Comparison of ENCODE assay signal across 9 mouse cellular contexts in the genomic region with DNA sequence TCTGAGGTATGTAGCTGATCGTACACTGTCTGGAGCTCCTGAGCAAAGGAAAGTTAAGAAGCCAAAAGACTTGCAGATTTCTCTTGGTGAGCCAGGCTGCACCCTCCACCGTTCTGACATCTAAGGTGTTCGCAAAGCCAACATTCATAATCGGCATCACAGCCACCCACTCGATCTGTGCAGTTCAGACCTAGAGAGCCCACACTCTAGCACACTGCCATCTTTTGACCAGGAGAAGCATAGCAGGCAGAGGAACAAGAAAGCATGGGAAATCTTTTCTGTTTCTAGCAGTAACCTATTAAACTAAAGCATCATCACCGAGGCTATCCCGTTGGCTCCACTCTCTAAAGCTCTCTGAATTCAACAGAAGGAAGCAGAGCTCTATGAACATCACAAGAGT. TPM values are rescaled to one million over a fixed set of nuclear protein-coding genes. Genes with fewer than 3 reads are reported as not detected.
DNase-seq lines count a peak whose midpoint lies in the region; ATAC-seq and TF ChIP-seq lines count a peak whose summit lies in the region.
"Had no signal": no experiment of that assay in that cellular context is flagged by ENCODE, and none has a peak within 500 bp of the region (broad histone marks: within the 10 kb centered on the region; RNA-seq: fewer than 3 reads in every experiment).

No protein-coding gene starts in this region.

- peaks cover 10% of the 10 kb centered on the region for H3K4me1 ChIP-seq in heart, postnatal 0 days (ENCODE audit: control insufficient read depth, insufficient read depth)
- peaks cover 5% of the 10 kb centered on the region; the same call in 1 of the 2 replicates for H3K4me1 ChIP-seq in heart, embryonic 10.5 days
- no peaks in the 10 kb centered on the region for H3K4me1 ChIP-seq in forebrain, embryonic 13.5 days
- H3K4me1 ChIP-seq in stomach, embryonic 16.5 days (ENCODE audit: control insufficient read depth, insufficient read depth, low read length) = no peaks in the 10 kb centered on the region

- H3K9me3 ChIP-seq in heart, postnatal 0 days (replicated peaks; ENCODE audit: control insufficient read depth, low read length) = no peaks in the 10 kb centered on the region
- no peaks in the 10 kb centered on the region for H3K9me3 ChIP-seq in heart, embryonic 10.5 days
- H3K9me3 ChIP-seq in forebrain, embryonic 13.5 days (replicated peaks) = no peaks in the 10 kb centered on the region
- H3K9me3 ChIP-seq in stomach, embryonic 16.5 days (replicated peaks; ENCODE audit: control insufficient read depth, low read length) = no peaks in the 10 kb centered on the region

- no peak for TF ChIP-seq EP300 in heart, postnatal 0 days (IDR thresholded peaks at IDR 0.05; ENCODE audit: low read depth)

- no peak overlapping the region for H3K9ac ChIP-seq in heart, postnatal 0 days (replicated peaks; ENCODE audit: low read depth, low read length)
- H3K9ac ChIP-seq in forebrain, embryonic 13.5 days = no peak overlapping the region
- no peak overlapping the region for H3K9ac ChIP-seq in stomach, embryonic 16.5 days (ENCODE audit: low read length)

- no peaks in the 10 kb centered on the region for H3K36me3 ChIP-seq in heart, postnatal 0 days (replicated peaks; ENCODE audit: control insufficient read depth, insufficient read depth, low read length)
- H3K36me3 ChIP-seq in heart, embryonic 10.5 days = no peaks in the 10 kb centered on the region
- H3K36me3 ChIP-seq in forebrain, embryonic 13.5 days (ENCODE audit: poor library complexity, severe bottlenecking) = no peaks in the 10 kb centered on the region
- no peaks in the 10 kb centered on the region for H3K36me3 ChIP-seq in stomach, embryonic 16.5 days (ENCODE audit: control insufficient read depth, insufficient read depth, low read length)

- no peaks in the 10 kb centered on the region for H3K27me3 ChIP-seq in heart, postnatal 0 days (ENCODE audit: control insufficient read depth, insufficient read depth, low read length)
- no peaks in the 10 kb centered on the region for H3K27me3 ChIP-seq in heart, embryonic 10.5 days (ENCODE audit: insufficient read depth, poor library complexity, severe bottlenecking)
- no peaks in the 10 kb centered on the region for H3K27me3 ChIP-seq in forebrain, embryonic 13.5 days
- no peaks in the 10 kb centered on the region for H3K27me3 ChIP-seq in stomach, embryonic 16.5 days (ENCODE audit: control insufficient read depth, insufficient read depth, low read length)

- DNase-seq in heart, postnatal 0 days (ENCODE audit: low spot score) = peak; percentile 22
- no peak for DNase-seq in heart, embryonic 10.5 days (ENCODE audit: low spot score)
- peak; percentile 28 for DNase-seq in Muller cell, postnatal 12 days (ENCODE audit: inconsistent ontology term)
- DNase-seq in kidney, postnatal 36 days = peak; percentile 18 to 46
- DNase-seq in lung, postnatal 25 days (ENCODE audit: low spot score) = peak; percentile 22
- no peak for DNase-seq in gastrocnemius, postnatal 14 days

- no peak; the same call in 1 of the 2 replicates for ATAC-seq in heart, postnatal 0 days (ENCODE audit: insufficient read depth, low read depth)
- ATAC-seq in forebrain, embryonic 13.5 days = peak; percentile 80
- ATAC-seq in stomach, embryonic 16.5 days (ENCODE audit: insufficient read depth, low FRiP score) = no peak

- H3K4me3 ChIP-seq in heart, postnatal 0 days (ENCODE audit: low read depth, low read length) = no peak overlapping the region
- H3K4me3 ChIP-seq in heart, embryonic 10.5 days = no peak overlapping the region
- H3K4me3 ChIP-seq in forebrain, embryonic 13.5 days = no peak overlapping the region
- H3K4me3 ChIP-seq in stomach, embryonic 16.5 days (replicated peaks; ENCODE audit: low read length) = no peak overlapping the region

- intact Hi-C loops in gastrocnemius, postnatal 14 days (cut with DNase I; ENCODE audit: low total_unique reads) = loop anchor here (10.0 kb wide), 1 partner anchor 244 kb away; no protein-coding TSS in a partner anchor

- TF ChIP-seq CTCF in heart, postnatal 0 days (IDR thresholded peaks at IDR 0.05; ENCODE audit: low read depth) = peak; percentile 77

- H3K27ac ChIP-seq in heart, postnatal 0 days (ENCODE audit: low read depth) = no peak overlapping the region
- no peak overlapping the region for H3K27ac ChIP-seq in heart, embryonic 10.5 days
- no peak overlapping the region for H3K27ac ChIP-seq in forebrain, embryonic 13.5 days
- no peak overlapping the region for H3K27ac ChIP-seq in stomach, embryonic 16.5 days (ENCODE audit: low read length)

- 31% methylated on average over 7 of the region's 7 CpGs for WGBS in heart, postnatal 0 days
- WGBS in heart, embryonic 10.5 days = 52% methylated on average over 7 of the region's 7 CpGs
- WGBS in forebrain, embryonic 13.5 days = 51% methylated on average over 7 of the region's 7 CpGs
- 38% methylated on average over 7 of the region's 7 CpGs for WGBS in stomach, embryonic 16.5 days

- no peak overlapping the region; the same call in 1 of the 2 replicates for H3K4me2 ChIP-seq in heart, postnatal 0 days (ENCODE audit: low read depth, low read length)
- H3K4me2 ChIP-seq in forebrain, embryonic 13.5 days = no peak overlapping the region
- peak overlapping the region; percentile 9; the same call in 1 of the 2 replicates for H3K4me2 ChIP-seq in stomach, embryonic 16.5 days (ENCODE audit: low read depth, low read length)

RNA-seq across cellular contexts. Expression of a gene that starts 59.2 kb away (rescaled TPM):
- total RNA-seq in heart, postnatal 0 days (2014; rRNA removed; ENCODE audit: low replicate concordance) = 5.9 TPM in 1 of 2 replicates, not detected in the other
- polyA plus RNA-seq in heart, postnatal 0 days (2015; fragmentation: Nextera tagmentation; extraction: Ambion mirVana) = 0.19 and 0.29 TPM in 2 replicates
- polyA plus RNA-seq in heart, embryonic 10.5 days (2016; fragmentation: Nextera tagmentation; extraction: Ambion mirVana) = 0.34 TPM in 1 of 2 replicates, not detected in the other
- polyA plus RNA-seq in forebrain, embryonic 13.5 days (2015; fragmentation: Nextera tagmentation; extraction: Ambion mirVana) = not detected in 2 replicates
- polyA plus RNA-seq in stomach, embryonic 16.5 days (2015; fragmentation: Nextera tagmentation; extraction: Ambion mirVana) = 4.0 and 6.5 TPM in 2 replicates
- not detected for total RNA-seq in gastrocnemius, postnatal 14 days (2021)
- polyA plus RNA-seq: liver, embryonic 16.5 days had no signal

Comparison
In these comparisons a context has a peak if more than half of its experiments do, and no peak if none do; other contexts are left out.
1. DNase-seq: peak in heart, postnatal 0 days (single experiment), Muller cell, postnatal 12 days (single experiment), kidney, postnatal 36 days (2 of 2) and lung, postnatal 25 days (single experiment); none in heart, embryonic 10.5 days (single experiment) and gastrocnemius, postnatal 14 days (single experiment).